Mouse (Mus musculus) spleen, adult 2 months (tissue): Measurements from ENCODE around the gene Zbtb8a.

ENCODE experiments used
- CTCF ChIP-seq: fragments of 200-500 bp; IDR thresholded peaks from 2 replicates; pipeline ENCODE4 v1.5.1; 2011; ENCODE audit warnings: mild to moderate bottlenecking, inconsistent platforms; ENCODE audit not compliant: insufficient read depth, insufficient read length, insufficient replicate concordance; ENCODE audit errors: extremely low read depth
- POLR2A ChIP-seq: fragments of 200-500 bp; IDR thresholded peaks from 2 replicates; pipeline ENCODE4 v1.6.1; 2011; ENCODE audit warnings: low read depth, low read length, inconsistent platforms

GRCm38 (mm10) chr4:129410991-129411390 is 33.1 kb upstream of the Zbtb8a start:
- TF ChIP-seq POLR2A (no peak), CTCF (no peak)
